Mouse (Mus musculus) lung, postnatal 0 days (tissue): Measurements from ENCODE around the gene Atp1a1.

Experiments
- CTCF ChIP-seq: IDR thresholded peaks from 2 replicates; pipeline ENCODE4 v1.5.1; 2016; ENCODE audit warnings: antibody characterized with exemption, mild to moderate bottlenecking
- EP300 ChIP-seq: IDR thresholded peaks from 2 replicates; pipeline ENCODE4 v1.6.1; 2016; ENCODE audit warnings: antibody characterized with exemption, mild to moderate bottlenecking, control low read depth

GRCm38 (mm10) chr3:101649271-101649670 lies 44.8 kb upstream of the Atp1a1 start:
- TF ChIP-seq CTCF (no peak), EP300 (no peak)
